Mouse (Mus musculus): ENCODE measurements around the gene Pkd1l1.

The Pkd1l1 gene

GRCm38 (mm10) chr11:8973166-8973565 lies at the start of gene Pkd1l1:
Pkd1l1 (minus strand) TSS chr11:8973266.
- WGBS, result 74% methylated on average over 3 of the region's 3 CpGs

- WGBS, result 95% methylated on average over 5 of the region's 5 CpGs
These were observed 47.1 kb upstream of the Pkd1l1 start for GRCm38 (mm10) chr11:9020207-9020606.

GRCm38 (mm10) chr11:9018491-9019267 lies 45.6 kb upstream of the Pkd1l1 start:
- WGBS, result 88% methylated on average over 6 of the region's 6 CpGs

- 90% methylated on average over 3 of the region's 3 CpGs for WGBS
These were observed 41.7 kb upstream of the Pkd1l1 start for GRCm38 (mm10) chr11:9014740-9015139.

- WGBS, result 12% methylated on average over 3 of the region's 3 CpGs
These were observed 38.3 kb upstream of the Pkd1l1 start for GRCm38 (mm10) chr11:9011348-9011747.

DNA sequence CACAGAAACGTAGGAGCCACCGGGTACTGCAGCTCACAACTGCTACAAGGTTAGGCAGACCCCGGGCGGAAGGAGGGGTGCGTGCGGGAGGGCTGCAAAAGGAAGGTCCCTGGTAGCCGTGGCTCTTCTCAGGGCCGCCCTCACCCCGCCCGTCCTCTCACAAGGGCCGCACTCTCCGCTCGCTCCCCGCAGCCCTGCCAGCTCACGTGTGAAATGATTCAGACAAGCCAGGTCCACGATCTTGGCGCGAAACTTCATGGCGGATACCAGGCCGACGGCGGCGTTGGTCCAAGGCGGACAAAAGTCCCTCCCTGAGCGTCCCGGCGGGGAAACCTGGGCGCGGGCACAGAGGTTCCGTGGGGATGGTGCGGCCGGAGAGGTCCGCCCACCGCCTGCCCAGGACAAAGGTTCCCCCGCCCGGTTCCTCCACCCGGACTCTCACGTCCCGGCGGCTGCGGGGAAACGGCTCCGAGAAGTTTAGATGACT lies 37.8 kb upstream of the Pkd1l1 start, which contains the start of gene Hus1:
Gene Hus1 (minus strand): TSS at position 339 of the 487 bp plus-strand sequence.
- WGBS, result under 1% methylated on average over 43 of the region's 43 CpGs

DNA sequence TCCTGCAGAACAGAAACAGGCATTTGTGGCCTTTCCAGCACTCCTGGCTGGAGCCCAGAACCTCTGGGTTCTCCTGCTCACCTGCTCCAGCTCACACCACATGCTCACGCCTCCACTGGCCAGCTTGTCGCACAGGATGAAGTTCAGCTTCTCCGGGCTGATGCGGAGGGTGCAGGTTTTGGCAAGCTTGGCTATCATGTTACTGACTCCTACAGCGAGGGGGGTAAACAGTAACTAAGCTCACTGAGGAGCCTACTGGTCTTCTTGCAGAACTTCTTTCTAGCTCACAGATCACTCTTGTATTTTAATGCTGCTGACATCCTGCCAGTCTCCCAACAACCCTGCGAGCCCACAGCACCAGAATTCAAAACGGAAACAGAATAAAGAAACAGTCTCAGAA lies 37.4 kb upstream of the Pkd1l1 start:
- under 1% methylated on average over 7 of the region's 7 CpGs for whole genome bisulfite sequencing

DNA sequence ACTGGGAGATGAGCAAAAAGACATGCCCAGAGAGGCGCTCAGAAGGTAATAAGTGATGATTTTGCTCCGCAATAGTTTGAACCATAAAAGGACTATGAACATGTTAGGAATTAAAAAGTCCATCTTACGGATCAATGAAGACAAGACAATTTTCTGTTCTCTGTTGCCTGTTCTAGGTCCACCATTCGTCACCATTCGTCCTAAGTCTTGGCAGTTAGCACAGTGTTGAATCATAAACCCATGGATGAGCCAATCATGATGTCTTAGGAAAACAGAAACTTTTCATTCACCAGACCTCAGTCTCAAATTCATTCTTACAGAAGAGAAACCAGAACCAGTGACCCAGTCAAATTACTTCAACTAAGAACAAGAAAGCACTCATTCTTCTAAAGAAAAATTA lies 35.7 kb upstream of the Pkd1l1 start:
- 90% methylated on average over 5 of the region's 5 CpGs for WGBS

- 76% methylated on average over 4 of the region's 4 CpGs for WGBS
These were observed 15.0 kb upstream of the Pkd1l1 start for GRCm38 (mm10) chr11:8988084-8988483.

DNA sequence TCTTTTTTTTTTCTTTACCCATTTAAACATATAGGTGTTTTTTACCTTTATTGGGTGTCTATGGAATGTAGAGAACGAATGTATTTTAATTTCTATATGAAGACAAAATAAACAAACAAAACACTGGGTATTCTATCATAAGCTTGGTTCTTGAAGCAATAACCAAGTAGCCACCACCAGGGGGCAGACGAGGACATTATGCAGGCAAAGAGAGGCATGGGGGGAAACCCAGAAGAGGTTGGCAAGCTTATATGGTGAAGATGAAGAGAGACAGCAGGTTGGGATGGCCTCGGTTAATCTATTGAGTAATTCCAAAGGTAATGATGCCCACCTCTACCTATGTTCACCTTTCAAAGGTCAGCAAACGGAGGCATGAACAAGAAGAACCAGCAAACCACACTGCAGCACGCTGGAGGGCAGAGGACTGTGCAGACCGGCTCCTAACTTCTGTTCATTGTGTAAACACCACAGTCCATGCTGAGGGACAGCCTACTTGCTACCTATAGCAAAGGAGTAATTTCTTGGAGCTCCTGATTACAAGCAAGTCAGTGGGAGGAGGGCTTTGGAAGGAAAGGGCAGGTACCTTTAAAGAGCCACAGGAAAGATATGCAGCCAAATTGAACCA lies 10.3 kb upstream of the Pkd1l1 start:
- WGBS, result 45% methylated on average over 6 of the region's 6 CpGs

- 89% methylated on average over 4 of the region's 4 CpGs for WGBS
These were observed 5.1 kb upstream of the Pkd1l1 start for GRCm38 (mm10) chr11:8978154-8978553.

GRCm38 (mm10) chr11:8972093-8972492 lies 973 bp downstream of the Pkd1l1 start:
- 94% methylated on average over 6 of the region's 6 CpGs for WGBS

DNA sequence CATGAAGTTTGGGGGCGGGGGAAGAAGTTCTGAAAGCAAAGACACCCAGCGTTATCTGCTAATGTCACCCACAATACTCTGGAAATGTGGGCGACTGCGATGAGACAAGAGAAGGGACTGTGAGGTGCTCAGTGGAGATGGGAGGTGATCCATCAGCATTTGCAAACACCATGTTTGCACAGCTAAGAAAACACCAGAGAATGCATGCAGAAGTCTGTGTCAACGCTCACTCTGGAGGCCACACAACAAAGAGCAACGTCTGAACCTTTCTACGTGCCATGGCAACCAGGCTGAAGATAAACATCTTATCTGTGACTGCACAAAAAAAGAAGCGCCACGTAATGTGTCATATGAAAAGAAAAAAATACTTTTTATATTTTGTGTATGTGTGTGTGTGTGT lies 2.6 kb downstream of the Pkd1l1 start:
- WGBS, result 72% methylated on average over 9 of the region's 9 CpGs

GRCm38 (mm10) chr11:8968094-8968493 lies 5.0 kb downstream of the Pkd1l1 start:
- 95% methylated on average over 7 of the region's 7 CpGs for WGBS

- WGBS, result 58% methylated on average over 10 of the region's 10 CpGs
These were observed 14.5 kb downstream of the Pkd1l1 start for GRCm38 (mm10) chr11:8958572-8958971.

DNA sequence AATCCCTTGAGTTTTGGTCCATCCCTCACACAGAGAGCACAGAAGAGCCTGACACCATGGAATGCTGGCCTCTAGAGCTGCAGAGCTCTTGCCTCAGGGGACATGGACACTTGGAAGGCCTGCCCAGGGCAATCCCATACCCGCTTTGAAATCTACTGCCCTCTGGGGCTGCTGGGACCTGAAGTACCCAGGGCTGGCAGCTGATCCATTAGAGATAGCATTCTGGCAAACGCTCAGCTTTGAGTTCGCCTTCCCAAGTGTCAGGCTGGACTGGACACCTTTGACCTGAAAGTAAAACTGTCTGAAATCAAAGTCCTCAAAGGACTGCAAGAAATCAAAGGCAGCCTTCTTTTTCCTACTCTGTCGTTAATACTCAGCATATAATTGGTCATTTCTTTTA lies 15.0 kb downstream of the Pkd1l1 start:
- WGBS, result 69% methylated on average over 4 of the region's 4 CpGs

DNA sequence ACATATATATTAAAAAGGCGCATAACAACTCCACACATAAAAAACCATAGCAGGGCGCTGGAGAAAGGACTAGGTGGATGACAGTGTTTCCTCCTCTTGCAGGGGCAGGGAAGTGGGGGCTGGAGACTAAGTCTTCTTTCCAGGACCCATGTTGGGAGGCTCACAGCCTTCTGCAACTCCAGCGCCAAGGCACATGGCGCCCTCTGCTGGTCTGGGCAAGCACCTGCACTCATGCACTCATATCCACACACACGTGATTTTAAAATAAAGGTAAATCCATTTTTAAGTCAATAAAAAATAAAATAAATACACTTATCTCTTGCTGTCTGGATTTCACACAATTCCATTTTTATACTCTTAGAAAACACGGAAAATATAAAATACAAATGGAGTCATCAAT lies 16.0 kb downstream of the Pkd1l1 start:
- 75% methylated on average over 6 of the region's 6 CpGs for WGBS

GRCm38 (mm10) chr11:8955678-8956077 lies 17.4 kb downstream of the Pkd1l1 start:
- 0% methylated on average over 1 of the region's 1 CpGs for WGBS

GRCm38 (mm10) chr11:8949765-8950430 lies 23.2 kb downstream of the Pkd1l1 start:
- WGBS, result 46% methylated on average over 6 of the region's 6 CpGs

- 82% methylated on average over 3 of the region's 3 CpGs for WGBS
These were observed 24.2 kb downstream of the Pkd1l1 start for GRCm38 (mm10) chr11:8948871-8949270.

DNA sequence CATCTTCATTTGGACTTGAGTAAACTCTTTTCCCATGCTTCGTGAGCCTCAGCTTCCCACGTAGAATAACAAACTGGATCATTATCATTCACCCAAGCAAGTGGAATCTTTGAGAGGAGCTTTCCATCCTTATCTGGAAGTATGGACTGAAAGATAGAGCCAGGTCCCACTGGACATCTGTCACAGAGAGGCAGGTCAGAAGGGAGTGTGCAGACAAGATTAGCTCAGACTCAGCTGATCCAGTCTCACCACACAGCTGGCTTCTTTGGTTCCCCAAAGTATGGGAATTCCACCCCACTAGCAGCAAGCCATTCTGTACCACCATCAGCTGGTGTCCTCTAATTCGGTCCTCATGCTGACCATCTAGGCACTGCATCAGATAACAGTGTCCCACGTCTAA lies 29.0 kb downstream of the Pkd1l1 start:
- WGBS, result 80% methylated on average over 4 of the region's 4 CpGs

GRCm38 (mm10) chr11:8942446-8942845 lies 30.6 kb downstream of the Pkd1l1 start:
- WGBS, result 68% methylated on average over 2 of the region's 2 CpGs
